Mouse (Mus musculus) heart, embryonic 14.5 days (tissue): Measurements from ENCODE around the gene Rictor. TPM values are rescaled to one million over a fixed set of nuclear protein-coding genes. Genes with fewer than 3 reads are reported as not detected.
A peak's percentile ranks its signal among the peaks of the same experiment; 100 is the strongest.

ENCODE experiments used
- ATAC-seq: fragments of 200-750 bp; cut with Nextera tagmentation; 2 replicates; pipeline ENCODE4 v1.8.0; 2017; ENCODE audit warnings: low read depth, moderate TSS enrichment; ENCODE audit not compliant: insufficient number of reproducible peaks, insufficient read depth, low FRiP score
- H3K27ac ChIP-seq, 2 experiments: fragments of 200-500 bp in 1 of 2; fragments of 300-500 bp in 1 of 2; sonication (generic) in 1 of 2; replicated peaks in 1 of 2; 2 replicates each; pipeline ENCODE4 v1.5.1; 2012 to 2014; ENCODE audit warnings: low read depth in 2 of 2, low read length in 2 of 2, control low read depth in 1 of 2, mild to moderate bottlenecking in 1 of 2, mixed read lengths in 1 of 2; ENCODE audit not compliant: control insufficient read depth in 1 of 2, insufficient read depth in 1 of 2
- H3K27me3 ChIP-seq: fragments of 300-500 bp; sonication (generic); 2 replicates; pipeline ENCODE4 v1.6.1; 2014; ENCODE audit warnings: mild to moderate bottlenecking, low read length, control low read depth; ENCODE audit not compliant: control insufficient read depth, insufficient read depth
- H3K36me3 ChIP-seq: fragments of 300-500 bp; sonication (generic); 2 replicates; pipeline ENCODE4 v1.6.1; 2014; ENCODE audit warnings: mild to moderate bottlenecking, control low read depth, low read length, mixed read lengths; ENCODE audit not compliant: control insufficient read depth, insufficient read depth
- H3K4me1 ChIP-seq, 2 experiments: fragments of 200-500 bp in 1 of 2; fragments of 300-500 bp in 1 of 2; sonication (generic) in 1 of 2; 2 replicates each; pipeline ENCODE4 v1.6.1; 2012 to 2014; ENCODE audit warnings: low read length in 2 of 2, control low read depth in 1 of 2, mixed read lengths in 1 of 2; ENCODE audit not compliant: control insufficient read depth in 2 of 2, insufficient read depth in 2 of 2
- H3K4me2 ChIP-seq: fragments of 300-500 bp; sonication (generic); 2 replicates; pipeline ENCODE4 v1.6.1; 2014; ENCODE audit warnings: mild to moderate bottlenecking, low read length
- H3K4me3 ChIP-seq, 2 experiments: fragments of 200-500 bp in 1 of 2; fragments of 300-500 bp in 1 of 2; sonication (generic) in 1 of 2; 2 replicates each; pipeline ENCODE4 v1.5.1; 2012 to 2014; ENCODE audit warnings: low read length in 2 of 2, mild to moderate bottlenecking in 2 of 2, control low read depth in 1 of 2, low read depth in 1 of 2, moderate library complexity in 1 of 2; ENCODE audit not compliant: control insufficient read depth in 1 of 2, insufficient read depth in 1 of 2
- H3K9ac ChIP-seq: fragments of 300-500 bp; sonication (generic); 2 replicates; pipeline ENCODE4 v1.6.1; 2014; ENCODE audit warnings: mild to moderate bottlenecking, low read length
- H3K9me3 ChIP-seq: fragments of 300-500 bp; sonication (generic); 2 replicates; pipeline ENCODE4 v1.6.1; 2016; ENCODE audit warnings: low read length, control low read depth; ENCODE audit not compliant: control insufficient read depth
- WGBS: fragments of 180-500 bp; shearing (Covaris S2); extraction: QIAGEN DNeasy Blood & Tissue Kit; methylation state at CpG from one replicate; pipeline ENCODE4 v1.1.7; 2014; 5-methylcytosine and 5-hydroxymethylcytosine counted together
- polyA plus RNA-seq: library from polyadenylated mRNA; unstranded; fragments of >200 nt; fragmentation: Nextera tagmentation; extraction: Ambion mirVana; gene quantifications from 2 replicates; pipeline ENCODE4 v1.2.1, GENCODE M21; 2014

Rictor gene
- 30.2 and 33.9 TPM in 2 replicates for polyA plus RNA-seq

DNA sequence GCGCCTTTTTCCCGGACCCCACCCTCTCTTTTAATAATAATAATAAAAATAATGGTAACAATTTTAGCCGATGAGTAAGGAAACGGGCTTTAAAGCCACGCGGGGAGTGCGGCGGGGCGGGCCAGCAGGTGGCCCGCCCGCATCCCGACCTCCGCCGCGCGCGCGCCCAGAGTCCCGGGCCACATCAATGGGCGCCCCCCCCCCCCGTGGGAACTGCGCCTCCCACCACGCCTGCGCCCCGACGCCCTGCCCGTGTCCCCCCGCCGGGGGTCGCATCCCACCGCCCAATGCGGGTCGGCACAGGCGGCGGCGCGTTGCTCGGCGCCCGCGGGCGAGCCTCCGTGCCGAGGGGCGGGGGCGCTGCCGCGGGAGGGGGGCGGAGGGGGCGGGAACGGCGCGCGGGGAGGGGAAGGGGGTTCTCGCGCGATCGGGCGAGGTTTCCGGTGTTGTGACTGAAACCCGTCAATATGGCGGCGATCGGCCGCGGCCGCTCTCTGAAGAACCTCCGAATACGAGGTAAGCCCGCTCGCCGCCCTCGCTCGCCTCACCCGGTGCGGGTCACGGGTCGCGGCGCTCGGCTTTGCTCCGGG, at the start of gene Rictor:
TSS of gene Rictor (plus strand) at position 444 of the 590 bp plus-strand sequence.
- Histone ChIP-seq H3K27ac (peak within 1 kb of the TSS; percentile 86 to 93), H3K4me1 (peaks cover 3 to 20% of the 10 kb centered on the region in 2 experiments), H3K27me3 (no peaks in the 10 kb centered on the region), H3K4me2 (peak within 1 kb of the TSS; percentile 89), H3K36me3 (no peaks in the 10 kb centered on the region), H3K9me3 (no peaks in the 10 kb centered on the region), H3K4me3 (peak within 1 kb of the TSS; percentile 72 to 92), H3K9ac (peak within 1 kb of the TSS; percentile 98)
- ATAC-seq, result peak; percentile 83
- WGBS, result under 1% methylated on average over 73 of the region's 82 CpGs

GRCm38 (mm10) chr15:6661951-6662350, 46.2 kb upstream of the Rictor start:
- H3K27me3 ChIP-seq, result no peaks in the 10 kb centered on the region
- WGBS, result 65% methylated on average over 3 of the region's 3 CpGs
- H3K4me2 ChIP-seq, result no peak overlapping the region
- no peaks in the 10 kb centered on the region for H3K9me3 ChIP-seq
- no peak for ATAC-seq
- no peak overlapping the region for H3K4me3 ChIP-seq
- no peak overlapping the region for H3K9ac ChIP-seq
- H3K36me3 ChIP-seq, result no peaks in the 10 kb centered on the region
- no peaks in the 10 kb centered on the region for H3K4me1 ChIP-seq
- no peak overlapping the region for H3K27ac ChIP-seq

DNA sequence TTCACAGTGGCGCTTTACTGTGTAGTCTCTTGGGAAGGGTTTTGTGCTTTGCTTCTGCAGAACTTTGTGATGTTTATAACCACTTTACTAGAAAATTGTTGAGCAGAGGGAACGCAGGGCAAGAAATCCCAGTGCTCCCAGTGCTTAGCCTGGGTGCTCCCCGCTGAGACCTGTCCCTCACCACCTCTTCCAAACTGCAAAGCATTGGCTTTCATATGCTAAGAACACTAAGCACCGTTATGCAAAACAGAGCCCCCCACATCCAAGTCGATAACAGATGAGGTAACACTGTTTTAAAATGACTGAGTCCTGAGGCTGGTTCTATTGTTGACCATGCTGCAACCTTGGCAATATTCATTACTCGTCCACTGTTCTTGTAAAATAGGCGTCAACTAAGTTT, 44.2 kb upstream of the Rictor start:
- Histone ChIP-seq H3K4me3 (no peak overlapping the region), H3K27me3 (no peaks in the 10 kb centered on the region), H3K9me3 (no peaks in the 10 kb centered on the region), H3K4me1 (no peaks in the 10 kb centered on the region), H3K27ac (no peak overlapping the region), H3K9ac (no peak overlapping the region), H3K36me3 (no peaks in the 10 kb centered on the region), H3K4me2 (no peak overlapping the region)
- no peak for ATAC-seq
- whole genome bisulfite sequencing, result 58% methylated on average over 7 of the region's 7 CpGs

GRCm38 (mm10) chr15:6666072-6666471, 42.1 kb upstream of the Rictor start:
- Histone ChIP-seq H3K4me2 (no peak overlapping the region), H3K9me3 (no peaks in the 10 kb centered on the region), H3K27me3 (no peaks in the 10 kb centered on the region), H3K27ac (no peak overlapping the region), H3K4me3 (no peak overlapping the region), H3K4me1 (no peaks in the 10 kb centered on the region), H3K9ac (no peak overlapping the region), H3K36me3 (no peaks in the 10 kb centered on the region)
- no peak for ATAC-seq
- WGBS, result 20% methylated on average over 5 of the region's 5 CpGs

- WGBS, result 24% methylated on average over 14 of the region's 14 CpGs
Measured at GRCm38 (mm10) chr15:6668793-6669437, 39.3 kb upstream of the Rictor start.

GRCm38 (mm10) chr15:6678479-6678878, 29.7 kb upstream of the Rictor start:
- WGBS, result 79% methylated on average over 2 of the region's 2 CpGs
- no peaks in the 10 kb centered on the region for H3K9me3 ChIP-seq
- no peaks in the 10 kb centered on the region for H3K36me3 ChIP-seq
- no peak overlapping the region for H3K4me3 ChIP-seq
- H3K4me1 ChIP-seq, result no peaks in the 10 kb centered on the region
- H3K9ac ChIP-seq, result no peak overlapping the region
- H3K27me3 ChIP-seq, result no peaks in the 10 kb centered on the region
- no peak overlapping the region for H3K27ac ChIP-seq
- no peak overlapping the region for H3K4me2 ChIP-seq
- ATAC-seq, result no peak

More at GRCm38 (mm10) chr15:6668793-6669437, 39.3 kb upstream of the Rictor start:
- Histone ChIP-seq H3K4me3 (no peak overlapping the region), H3K9me3 (no peaks in the 10 kb centered on the region), H3K27me3 (no peaks in the 10 kb centered on the region), H3K36me3 (no peaks in the 10 kb centered on the region), H3K9ac (no peak overlapping the region), H3K4me1 (no peaks in the 10 kb centered on the region), H3K27ac (no peak overlapping the region), H3K4me2 (no peak overlapping the region)
- no peak for ATAC-seq

DNA sequence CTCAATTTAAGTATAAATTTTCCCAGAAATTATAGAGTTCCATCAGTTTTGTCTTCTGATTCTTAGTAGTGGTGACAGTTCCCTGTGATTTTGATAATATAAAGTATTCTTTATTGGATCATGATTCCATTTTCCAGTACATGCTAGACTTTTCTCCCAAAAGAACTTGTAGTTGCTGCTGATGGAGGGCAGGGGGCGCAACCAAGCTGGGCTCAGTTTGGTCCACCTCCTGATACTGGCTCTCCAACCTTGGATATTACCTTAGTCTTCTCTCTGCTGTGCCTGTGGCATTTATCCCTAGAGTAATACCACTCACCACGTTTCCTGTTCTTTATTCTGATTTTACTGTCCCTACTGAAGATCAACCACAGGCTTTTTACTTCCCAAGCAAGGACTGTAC, 6.0 kb upstream of the Rictor start:
- H3K36me3 ChIP-seq, result no peaks in the 10 kb centered on the region
- no peak overlapping the region for H3K9ac ChIP-seq
- H3K27ac ChIP-seq, result no peak overlapping the region
- H3K9me3 ChIP-seq, result no peaks in the 10 kb centered on the region
- H3K4me3 ChIP-seq, result no peak overlapping the region
- 54% methylated on average over 2 of the region's 2 CpGs for WGBS
- no peaks in the 10 kb centered on the region for H3K4me1 ChIP-seq
- H3K27me3 ChIP-seq, result no peaks in the 10 kb centered on the region
- H3K4me2 ChIP-seq, result no peak overlapping the region
- ATAC-seq, result no peak
